Comparison of ENCODE assay signal across 8 mouse cellular contexts in genomic region chr4:57091363-57091762, GRCm38 (mm10). TPM values are rescaled to one million over a fixed set of nuclear protein-coding genes. Genes with fewer than 3 reads are reported as not detected.
DNase-seq lines count a peak whose midpoint lies in the region; ATAC-seq lines count a peak whose summit lies in the region.

No protein-coding gene starts in this region.

- 0 out of 2 replicates have a peak, but pooled peaks have one; percentile 39 for ATAC-seq in forebrain, embryonic 11.5 days (replicated peaks; ENCODE audit: low FRiP score)
- ATAC-seq in neural tube, embryonic 11.5 days (ENCODE audit: insufficient read depth, low FRiP score, low TSS enrichment): peak; percentile 88

- no peak overlapping the region for H3K4me3 ChIP-seq in forebrain, embryonic 11.5 days (ENCODE audit: low read depth, low read length)
- H3K4me3 ChIP-seq in forebrain, embryonic 10.5 days: no peak overlapping the region
- H3K4me3 ChIP-seq in hindbrain, embryonic 10.5 days: no peak overlapping the region
- no peak overlapping the region for H3K4me3 ChIP-seq in neural tube, embryonic 11.5 days (ENCODE audit: low read depth, low read length)

- DNase-seq in forebrain, embryonic 11.5 days (ENCODE audit: low spot score): no peak
- no peak for DNase-seq in forebrain, embryonic 10.5 days (ENCODE audit: extremely low spot score, low spot score)
- peak; percentile 51 for DNase-seq in NIH3T3 (ENCODE audit: low read depth)
- peak; percentile 73 for DNase-seq in hindbrain, embryonic 10.5 days (ENCODE audit: low spot score)
- DNase-seq in neural tube, embryonic 11.5 days (ENCODE audit: low spot score): peak; percentile 72
- DNase-seq in adipocyte (ENCODE audit: low spot score): no peak
- no peak for DNase-seq in left cerebral cortex, postnatal 14 days (ENCODE audit: low spot score in 2 of 2)
- no peak for DNase-seq in frontal cortex, adult 2 months (ENCODE audit: extremely low spot score in 1 of 2, low spot score in 1 of 2)

- H3K9ac ChIP-seq in forebrain, embryonic 11.5 days (ENCODE audit: low read length): no peak overlapping the region
- H3K9ac ChIP-seq in neural tube, embryonic 11.5 days (ENCODE audit: low read length): no peak overlapping the region

- H3K4me1 ChIP-seq in forebrain, embryonic 11.5 days (replicated peaks; ENCODE audit: control insufficient read depth, insufficient read depth, low read length): peaks cover 4% of the 10 kb centered on the region
- peaks cover 18% of the 10 kb centered on the region for H3K4me1 ChIP-seq in forebrain, embryonic 10.5 days
- peaks cover 44% of the 10 kb centered on the region for H3K4me1 ChIP-seq in hindbrain, embryonic 10.5 days (replicated peaks)
- peaks cover 5% of the 10 kb centered on the region; the same call in 1 of the 2 replicates for H3K4me1 ChIP-seq in neural tube, embryonic 11.5 days (ENCODE audit: control insufficient read depth, insufficient read depth, low read length)

- no peaks in the 10 kb centered on the region for H3K36me3 ChIP-seq in forebrain, embryonic 11.5 days (ENCODE audit: control insufficient read depth, insufficient read depth, low read length)
- H3K36me3 ChIP-seq in forebrain, embryonic 10.5 days (replicated peaks): no peaks in the 10 kb centered on the region
- no peaks in the 10 kb centered on the region for H3K36me3 ChIP-seq in hindbrain, embryonic 10.5 days
- no peaks in the 10 kb centered on the region for H3K36me3 ChIP-seq in neural tube, embryonic 11.5 days (ENCODE audit: control insufficient read depth, insufficient read depth, low read length)

- 44% methylated on average over 12 of the region's 12 CpGs for WGBS in forebrain, embryonic 11.5 days
- whole genome bisulfite sequencing in forebrain, embryonic 10.5 days: 51% methylated on average over 12 of the region's 12 CpGs
- 33% methylated on average over 12 of the region's 12 CpGs for WGBS in hindbrain, embryonic 10.5 days
- 35% methylated on average over 12 of the region's 12 CpGs for WGBS in neural tube, embryonic 11.5 days

- intact Hi-C loops in left cerebral cortex, postnatal 14 days (cut with DNase I): no loop called here

- peak overlapping the region; percentile 46; the same call in 1 of the 2 replicates for H3K27ac ChIP-seq in forebrain, embryonic 11.5 days (ENCODE audit: low read depth, low read length)
- no peak overlapping the region for H3K27ac ChIP-seq in forebrain, embryonic 10.5 days
- H3K27ac ChIP-seq in hindbrain, embryonic 10.5 days: peak overlapping the region; percentile 74
- H3K27ac ChIP-seq in neural tube, embryonic 11.5 days (ENCODE audit: low read depth, low read length): 0 out of 2 replicates have a peak overlapping the region, but pooled peaks have one; percentile 31

- no peaks in the 10 kb centered on the region for H3K9me3 ChIP-seq in forebrain, embryonic 11.5 days (ENCODE audit: control insufficient read depth, low read length)
- no peaks in the 10 kb centered on the region for H3K9me3 ChIP-seq in forebrain, embryonic 10.5 days
- peaks cover 3% of the 10 kb centered on the region; the same call in 1 of the 2 replicates for H3K9me3 ChIP-seq in hindbrain, embryonic 10.5 days
- no peaks in the 10 kb centered on the region for H3K9me3 ChIP-seq in neural tube, embryonic 11.5 days (ENCODE audit: control insufficient read depth, low read length)

- H3K4me2 ChIP-seq in forebrain, embryonic 11.5 days (ENCODE audit: low read depth, low read length, severe bottlenecking): peak overlapping the region; percentile 15; the same call in 1 of the 2 replicates
- no peak overlapping the region for H3K4me2 ChIP-seq in neural tube, embryonic 11.5 days (ENCODE audit: low read depth)

- H3K27me3 ChIP-seq in forebrain, embryonic 11.5 days (ENCODE audit: control insufficient read depth, insufficient read depth, low read length): no peaks in the 10 kb centered on the region
- H3K27me3 ChIP-seq in forebrain, embryonic 10.5 days (ENCODE audit: poor library complexity, severe bottlenecking): no peaks in the 10 kb centered on the region
- 0 out of 2 replicates have a peak, but pooled peaks cover 6% of the 10 kb centered on the region for H3K27me3 ChIP-seq in hindbrain, embryonic 10.5 days (ENCODE audit: insufficient read depth, poor library complexity, severe bottlenecking)
- no peaks in the 10 kb centered on the region for H3K27me3 ChIP-seq in neural tube, embryonic 11.5 days (ENCODE audit: control insufficient read depth, insufficient read depth, low read length)

RNA-seq across cellular contexts. Expression of gene Epb41l4b, which starts 51.9 kb away (rescaled TPM):
- polyA plus RNA-seq in forebrain, embryonic 11.5 days (2014; fragmentation: Nextera tagmentation; extraction: Ambion mirVana): 0.57 and 0.75 TPM in 2 replicates
- polyA plus RNA-seq in forebrain, embryonic 10.5 days (2016; fragmentation: Nextera tagmentation; extraction: Ambion mirVana): 0.37 and 0.38 TPM in 2 replicates
- 0.65 and 0.92 TPM in 2 replicates for polyA plus RNA-seq in hindbrain, embryonic 10.5 days (2016; fragmentation: Nextera tagmentation; extraction: Ambion mirVana)
- polyA plus RNA-seq in neural tube, embryonic 11.5 days (2014; fragmentation: Nextera tagmentation; extraction: Ambion mirVana): 0.99 and 1.3 TPM in 2 replicates
- 10 to 100 TPM; 17.9 to 21.3 TPM for total RNA-seq in left cerebral cortex, postnatal 14 days (2021)
- polyA plus RNA-seq in frontal cortex, adult 2 months (2012; rRNA removed): 15.5 and 17.4 TPM in 2 replicates

Comparison
In these comparisons a context has a peak if more than half of its experiments do, and no peak if none do; other contexts are left out.
1. DNase-seq: peak in NIH3T3 (single experiment), hindbrain, embryonic 10.5 days (single experiment) and neural tube, embryonic 11.5 days (single experiment); none in forebrain, embryonic 11.5 days (single experiment), forebrain, embryonic 10.5 days (single experiment), adipocyte (single experiment), left cerebral cortex, postnatal 14 days (0 of 2) and frontal cortex, adult 2 months (0 of 2).